Mouse (Mus musculus) bone marrow macrophage, adult 2 months (primary cell): Measurements from ENCODE around the gene Farp2. TPM values are rescaled to one million over a fixed set of nuclear protein-coding genes. Genes with fewer than 3 reads are reported as not detected.

Source experiments
- H3K27ac ChIP-seq: 2 replicates; pipeline ENCODE4 v1.5.1; 2012; ENCODE audit warnings: low read depth, low read length; ENCODE audit not compliant: insufficient read depth
- H3K4me1 ChIP-seq: 2 replicates; pipeline ENCODE4 v1.6.1; 2012; ENCODE audit warnings: low read length; ENCODE audit not compliant: control insufficient read depth, insufficient read depth
- H3K4me3 ChIP-seq: 2 replicates; pipeline ENCODE4 v1.5.1; 2012; ENCODE audit warnings: mild to moderate bottlenecking, low read length, moderate library complexity; ENCODE audit not compliant: insufficient read depth
- CTCF ChIP-seq: IDR thresholded peaks from 2 replicates; pipeline ENCODE4 v1.5.1; 2012; ENCODE audit warnings: low read depth, mild to moderate bottlenecking, low read length, moderate library complexity
- POLR2A ChIP-seq: IDR thresholded peaks from 2 replicates; pipeline ENCODE4 v1.6.1; 2012; ENCODE audit warnings: mild to moderate bottlenecking, low read depth, low read length, borderline replicate concordance
- polyA plus RNA-seq: library from polyadenylated mRNA; stranded (reverse); fragments of >200 nt; gene quantifications from 2 replicates; pipeline ENCODE4 v1.2.4, GENCODE M21; 2012; ENCODE audit not compliant: missing spikeins, insufficient read depth, insufficient read length

Gene Farp2
- polyA plus RNA-seq, 1 experiment, result 4.4 TPM

DNA sequence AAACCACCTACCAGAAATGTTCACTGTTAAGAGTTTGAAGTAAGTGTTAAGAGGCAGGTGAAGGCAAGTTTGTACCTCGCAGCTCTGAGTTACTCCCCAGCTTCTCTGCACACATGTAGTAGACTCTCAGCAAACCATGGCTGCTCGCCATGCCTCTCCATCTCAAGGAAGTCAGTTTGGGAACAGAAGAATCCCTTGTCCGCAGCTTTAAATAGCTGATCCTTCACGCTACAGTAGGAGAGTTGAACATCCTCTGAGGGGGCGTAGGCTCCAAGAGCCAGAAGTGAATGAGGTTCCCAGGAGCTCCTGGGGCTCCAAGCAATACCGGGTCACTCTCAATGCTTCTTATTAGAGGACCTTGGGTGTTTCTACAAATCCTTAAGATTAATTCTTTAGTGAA, 84.0 kb downstream of the Farp2 start:
- no peak overlapping the region for H3K4me3 ChIP-seq
- TF ChIP-seq CTCF, result no peak
- TF ChIP-seq POLR2A, result no peak
- no peaks in the 10 kb centered on the region for H3K4me1 ChIP-seq
- no peak overlapping the region for H3K27ac ChIP-seq

DNA sequence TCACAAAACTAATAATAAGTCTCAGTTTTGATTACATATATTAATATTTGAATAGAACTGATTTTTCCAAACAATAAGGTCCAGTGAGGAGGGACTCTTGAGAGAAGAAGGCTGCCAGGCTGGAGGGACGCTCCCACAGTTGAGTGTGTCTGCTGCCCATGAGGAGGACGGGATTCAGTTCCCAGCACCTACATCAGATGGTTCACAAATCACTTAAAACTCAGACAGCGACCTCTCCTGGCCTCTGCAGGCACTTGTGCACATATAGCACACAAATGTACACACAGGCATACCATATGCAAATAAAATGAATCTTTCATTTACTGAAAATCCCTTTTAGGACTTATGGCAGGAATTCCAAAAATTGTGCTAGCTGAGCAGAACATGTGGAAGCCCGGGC, 91.0 kb downstream of the Farp2 start:
- Histone ChIP-seq H3K4me3 (no peak overlapping the region), H3K27ac (no peak overlapping the region), H3K4me1 (no peaks in the 10 kb centered on the region)
- TF ChIP-seq CTCF (no peak), POLR2A (no peak)

DNA sequence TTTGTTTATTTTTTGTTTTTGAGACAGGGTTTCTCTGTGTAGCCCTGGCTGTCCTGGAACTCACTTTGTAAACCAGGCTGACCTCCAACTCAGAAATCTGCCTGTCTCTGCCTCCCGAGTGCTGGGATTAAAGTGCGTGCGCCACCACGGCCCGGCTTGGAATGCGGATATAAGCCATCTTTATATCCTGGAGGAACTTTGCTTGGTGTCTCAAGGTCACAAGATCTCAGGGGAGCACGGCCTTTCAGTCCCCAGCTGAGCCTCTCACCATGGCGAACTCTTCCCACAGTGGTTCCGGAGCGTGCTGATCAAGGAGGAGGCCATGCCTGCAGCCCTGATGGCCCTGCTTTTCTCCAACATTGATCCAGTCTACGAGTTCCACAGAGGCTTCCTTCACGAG, 92.0 kb downstream of the Farp2 start:
- H3K27ac ChIP-seq, result no peak overlapping the region
- no peaks in the 10 kb centered on the region for H3K4me1 ChIP-seq
- TF ChIP-seq POLR2A (no peak), CTCF (no peak)
- H3K4me3 ChIP-seq, result no peak overlapping the region

DNA sequence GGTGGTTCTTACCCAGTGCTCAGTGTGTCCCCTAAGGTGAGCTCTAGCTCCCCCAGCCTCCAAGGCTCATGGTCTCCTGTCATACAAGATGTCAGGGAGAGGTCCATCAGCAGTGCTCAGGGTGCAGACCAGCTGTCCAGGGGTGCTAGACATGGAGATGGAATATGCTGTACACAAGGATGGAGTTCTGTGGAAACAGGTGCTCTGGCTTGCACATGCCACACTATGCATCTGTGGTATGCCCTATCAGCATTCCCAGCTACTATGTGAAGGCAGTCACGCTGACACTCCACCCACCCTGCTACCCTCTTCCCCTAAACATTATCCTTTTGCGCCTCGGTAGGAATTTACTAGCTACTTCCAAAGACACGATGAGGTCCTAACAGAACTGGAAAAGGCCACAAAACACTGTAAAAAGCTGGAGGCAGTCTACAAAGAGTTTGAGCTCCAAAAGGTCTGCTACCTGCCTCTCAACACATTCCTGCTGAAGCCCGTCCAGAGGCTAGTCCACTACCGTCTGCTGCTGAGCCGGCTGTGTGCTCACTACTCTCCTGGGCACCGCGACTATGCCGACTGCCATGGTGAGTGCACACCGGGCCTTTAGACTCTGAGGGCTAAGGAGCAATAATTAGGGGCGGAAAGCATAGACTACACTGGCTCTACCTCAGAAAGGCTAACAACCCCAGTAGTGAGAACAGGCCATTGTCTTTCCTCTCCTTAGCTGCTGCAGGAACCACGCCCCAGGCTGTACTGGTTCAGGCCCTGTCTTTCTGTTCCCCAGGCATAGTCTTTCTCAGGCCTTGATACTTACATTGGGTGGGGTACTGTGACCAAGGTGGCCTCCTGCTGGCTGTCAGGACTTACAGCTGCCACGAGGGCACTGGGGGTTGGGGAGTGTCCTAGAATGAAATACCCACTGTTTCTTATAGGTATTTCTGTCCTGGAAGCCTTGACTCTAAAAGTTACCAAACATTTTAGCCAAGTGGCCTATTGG, 95.5 kb downstream of the Farp2 start:
- TF ChIP-seq CTCF (no peak), POLR2A (no peak)
- H3K4me3 ChIP-seq, result no peak overlapping the region

GRCm38 (mm10) chr1:93608696-93609245, 96.9 kb downstream of the Farp2 start:
- H3K4me3 ChIP-seq, result no peak overlapping the region
- H3K27ac ChIP-seq, result no peak overlapping the region
- no peak for TF ChIP-seq CTCF
- TF ChIP-seq POLR2A, result no peak
- H3K4me1 ChIP-seq, result no peaks in the 10 kb centered on the region

More for the DNA sequence above, 95.5 kb downstream of the Farp2 start:
- H3K27ac ChIP-seq, result no peak overlapping the region
- no peaks in the 10 kb centered on the region for H3K4me1 ChIP-seq

GRCm38 (mm10) chr1:93609762-93610161, 97.9 kb downstream of the Farp2 start:
- Histone ChIP-seq H3K4me3 (no peak overlapping the region), H3K27ac (no peak overlapping the region), H3K4me1 (no peaks in the 10 kb centered on the region)
- TF ChIP-seq CTCF, result no peak
- TF ChIP-seq POLR2A, result no peak

GRCm38 (mm10) chr1:93618059-93618748, 106.3 kb downstream of the Farp2 start:
- H3K4me3 ChIP-seq, result no peak overlapping the region
- no peak for TF ChIP-seq CTCF
- no peak for TF ChIP-seq POLR2A
- H3K4me1 ChIP-seq, result no peaks in the 10 kb centered on the region
- no peak overlapping the region for H3K27ac ChIP-seq

GRCm38 (mm10) chr1:93618948-93619347, 107.1 kb downstream of the Farp2 start:
- H3K4me1 ChIP-seq, result no peaks in the 10 kb centered on the region
- no peak for TF ChIP-seq CTCF
- no peak for TF ChIP-seq POLR2A

GRCm38 (mm10) chr1:93624502-93624901, 112.6 kb downstream of the Farp2 start:
- no peak overlapping the region for H3K4me3 ChIP-seq
- H3K27ac ChIP-seq, result no peak overlapping the region
- no peaks in the 10 kb centered on the region for H3K4me1 ChIP-seq
- TF ChIP-seq POLR2A, result no peak
- no peak for TF ChIP-seq CTCF

More at GRCm38 (mm10) chr1:93618948-93619347, 107.1 kb downstream of the Farp2 start:
- Histone ChIP-seq H3K4me3 (no peak overlapping the region), H3K27ac (no peak overlapping the region)
